Mouse (Mus musculus) erythroblast, adult 5-6 weeks (primary cell): ENCODE measurements around the gene Crxos. TPM values are rescaled to one million over a fixed set of nuclear protein-coding genes. Genes with fewer than 3 reads are reported as not detected.

ENCODE experiments used
- ATAC-seq: replicated peaks from 2 replicates; pipeline ENCODE4 v1.8.0; 2016; ENCODE audit warnings: moderate number of reproducible peaks, mild to moderate bottlenecking, moderate TSS enrichment, inconsistent platforms; ENCODE audit not compliant: poor library complexity, low FRiP score, severe bottlenecking
- total RNA-seq, 2 experiments: library from RNA; stranded (forward) in 1 of 2; stranded (reverse) in 1 of 2; fragments of 150-400 nt in 1 of 2; fragments of 200-764, 138-1000 nt in 1 of 2; gene quantifications; 2 replicates each; pipeline versions ENCODE4 v1.2.3 to v1.2.4; 2015 to 2017; ENCODE audit warnings: low replicate concordance in 2 of 2

Gene Crxos
- total RNA-seq, 2 experiments from 2014 or later, result not detected

DNA sequence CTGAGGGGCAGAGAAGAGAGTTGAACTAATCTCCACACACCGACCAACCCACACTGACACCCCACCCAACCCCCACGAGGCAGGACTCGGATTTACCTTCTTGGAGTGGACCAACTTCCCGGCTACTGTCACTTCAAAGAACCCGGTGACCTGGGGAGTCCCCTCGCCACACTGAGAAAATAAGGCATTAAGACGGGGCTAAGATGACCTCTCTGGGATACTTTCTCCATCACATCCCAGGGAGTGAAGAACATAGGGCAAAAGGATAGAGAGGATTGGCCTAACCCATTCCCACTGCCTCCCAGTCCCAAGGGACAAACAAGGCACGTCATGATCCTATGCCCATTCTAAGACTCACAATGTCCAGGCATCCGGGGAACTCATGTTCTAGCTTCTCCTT lies 37.5 kb downstream of the Crxos start:
- ATAC-seq, result no peak

DNA sequence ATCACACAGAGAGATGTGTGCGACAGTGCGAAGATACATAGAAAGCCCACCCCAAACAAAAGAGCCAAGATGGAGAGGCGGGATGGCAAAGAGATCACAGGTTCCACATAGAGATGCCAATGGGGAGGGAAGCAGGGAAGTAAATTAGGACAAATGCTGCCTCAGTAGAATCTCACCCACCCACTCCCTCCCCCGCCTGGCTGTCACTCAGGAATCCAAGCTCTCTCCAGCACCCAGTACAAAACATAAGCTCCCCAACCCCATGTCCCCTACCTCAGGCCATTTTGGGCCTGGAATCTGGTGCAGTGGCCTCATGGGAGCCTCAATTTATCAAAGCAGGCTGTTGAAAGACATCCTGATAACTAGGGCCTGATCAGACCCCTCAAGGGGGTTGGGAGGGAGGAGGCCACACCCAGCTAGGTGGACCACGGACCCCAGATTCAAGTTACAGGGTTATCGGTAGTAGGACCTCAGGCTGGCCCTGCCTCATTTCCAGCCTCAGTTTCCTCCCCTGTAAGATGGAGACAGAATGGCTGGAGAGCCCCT lies 38.3 kb downstream of the Crxos start:
- ATAC-seq, result no peak

DNA sequence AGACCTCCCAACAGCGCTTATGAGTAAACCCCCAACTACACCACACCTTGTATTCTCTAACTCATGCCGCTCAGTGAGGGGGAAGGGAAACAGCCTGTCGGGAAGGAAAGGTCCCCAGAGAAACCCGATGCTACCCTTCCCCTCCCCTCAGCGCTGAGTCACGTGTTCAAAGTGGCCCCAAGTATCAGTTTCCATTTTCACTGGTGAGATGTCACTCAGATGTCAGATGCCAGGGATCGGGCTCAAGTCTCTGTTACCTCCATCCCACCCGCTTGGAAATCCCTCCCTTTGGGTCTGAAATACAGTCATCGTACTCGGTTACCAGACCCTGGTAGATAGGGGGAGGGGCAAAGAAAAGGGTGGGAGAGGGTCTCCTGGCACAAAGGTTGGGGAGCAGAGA lies 39.4 kb downstream of the Crxos start:
- ATAC-seq, result peak; percentile 52

DNA sequence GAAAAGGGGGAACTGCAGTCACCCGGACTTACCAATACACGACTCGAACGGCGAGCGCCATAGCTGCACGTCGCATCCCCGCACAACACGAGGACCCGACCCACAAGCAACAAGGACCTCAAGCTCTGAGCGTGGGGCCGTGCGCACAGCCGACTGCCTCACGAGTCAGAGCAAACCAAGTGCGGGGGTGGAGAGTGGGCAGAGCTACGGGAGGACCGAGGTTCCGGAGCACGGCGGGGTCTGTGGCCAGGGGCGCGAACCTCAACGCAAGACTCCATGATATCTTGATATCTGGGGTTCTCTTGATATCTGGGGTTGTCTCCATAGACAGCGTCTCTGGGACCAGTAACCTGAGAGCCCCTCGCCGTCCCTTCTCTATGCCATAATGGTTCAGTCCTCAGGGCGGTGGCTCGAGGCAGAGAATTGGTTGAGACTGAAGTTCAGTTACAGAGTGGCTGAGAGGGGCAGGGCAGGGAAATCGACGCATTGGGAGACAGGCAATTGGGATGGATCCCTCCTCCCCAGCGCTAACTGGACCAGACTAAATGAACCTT lies 39.9 kb downstream of the Crxos start, which contains the start of gene Selenow:
TSS of gene Selenow (minus strand) at position 183 of the 554 bp plus-strand sequence.
- peak; percentile 99 for ATAC-seq

DNA sequence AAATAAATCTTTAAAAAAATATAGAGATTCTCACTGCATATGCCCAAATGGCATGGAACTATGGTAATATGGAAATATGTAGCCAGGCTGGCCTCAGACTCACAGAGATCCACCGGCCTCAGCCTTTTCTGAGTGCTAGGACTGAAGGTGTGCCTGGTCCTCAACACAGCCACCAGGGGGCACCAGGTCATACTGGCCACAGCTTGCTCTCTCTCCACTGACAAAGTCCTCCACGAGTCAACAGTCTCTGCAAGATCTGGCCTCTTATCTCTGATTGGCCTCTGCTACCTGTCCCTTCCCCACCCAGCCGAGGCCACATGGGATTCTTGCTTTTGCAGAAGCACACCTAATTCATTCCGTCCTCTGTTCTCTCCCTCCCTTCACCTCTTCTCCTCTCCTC lies 47.5 kb downstream of the Crxos start:
- peak; percentile 97 for ATAC-seq

DNA sequence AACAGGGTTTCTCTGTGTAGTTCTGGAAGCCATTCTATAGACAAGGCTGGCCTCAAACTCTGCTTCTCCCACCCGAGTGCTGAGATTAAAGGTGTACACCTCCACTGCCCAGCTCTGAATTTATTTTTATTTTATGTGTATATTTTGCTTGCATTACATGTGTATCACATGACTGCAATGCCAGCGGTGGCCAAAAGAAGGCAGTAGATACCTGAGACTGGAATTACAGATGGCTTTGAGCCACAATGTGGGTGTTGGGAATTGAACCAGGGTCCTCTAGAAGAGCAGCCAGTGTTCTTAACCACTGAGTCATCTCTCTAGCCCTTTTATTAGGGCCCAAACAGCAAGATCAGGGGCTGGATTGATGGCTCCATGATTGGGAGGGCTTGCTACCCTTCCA lies 48.1 kb downstream of the Crxos start:
- no peak for ATAC-seq

DNA sequence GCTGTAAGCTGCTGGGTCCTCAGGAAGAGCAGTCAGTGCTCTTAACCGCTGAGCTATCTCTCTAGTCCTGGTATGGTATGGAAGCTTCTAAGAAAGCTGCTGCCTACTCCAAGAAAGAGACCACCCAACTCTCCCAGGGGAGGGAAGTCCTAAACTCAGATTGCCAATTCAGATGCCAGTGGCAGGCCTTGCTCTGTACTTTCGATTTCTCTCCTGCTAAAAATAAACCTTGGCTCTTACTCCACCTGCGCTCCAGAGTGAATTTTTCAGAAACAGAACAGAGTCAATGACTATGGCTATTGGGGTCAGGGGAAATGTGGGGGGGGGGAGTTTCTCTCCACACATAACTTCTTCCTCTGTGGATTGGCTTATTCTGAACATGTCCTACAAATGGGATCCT lies 49.2 kb downstream of the Crxos start:
- ATAC-seq, result no peak

DNA sequence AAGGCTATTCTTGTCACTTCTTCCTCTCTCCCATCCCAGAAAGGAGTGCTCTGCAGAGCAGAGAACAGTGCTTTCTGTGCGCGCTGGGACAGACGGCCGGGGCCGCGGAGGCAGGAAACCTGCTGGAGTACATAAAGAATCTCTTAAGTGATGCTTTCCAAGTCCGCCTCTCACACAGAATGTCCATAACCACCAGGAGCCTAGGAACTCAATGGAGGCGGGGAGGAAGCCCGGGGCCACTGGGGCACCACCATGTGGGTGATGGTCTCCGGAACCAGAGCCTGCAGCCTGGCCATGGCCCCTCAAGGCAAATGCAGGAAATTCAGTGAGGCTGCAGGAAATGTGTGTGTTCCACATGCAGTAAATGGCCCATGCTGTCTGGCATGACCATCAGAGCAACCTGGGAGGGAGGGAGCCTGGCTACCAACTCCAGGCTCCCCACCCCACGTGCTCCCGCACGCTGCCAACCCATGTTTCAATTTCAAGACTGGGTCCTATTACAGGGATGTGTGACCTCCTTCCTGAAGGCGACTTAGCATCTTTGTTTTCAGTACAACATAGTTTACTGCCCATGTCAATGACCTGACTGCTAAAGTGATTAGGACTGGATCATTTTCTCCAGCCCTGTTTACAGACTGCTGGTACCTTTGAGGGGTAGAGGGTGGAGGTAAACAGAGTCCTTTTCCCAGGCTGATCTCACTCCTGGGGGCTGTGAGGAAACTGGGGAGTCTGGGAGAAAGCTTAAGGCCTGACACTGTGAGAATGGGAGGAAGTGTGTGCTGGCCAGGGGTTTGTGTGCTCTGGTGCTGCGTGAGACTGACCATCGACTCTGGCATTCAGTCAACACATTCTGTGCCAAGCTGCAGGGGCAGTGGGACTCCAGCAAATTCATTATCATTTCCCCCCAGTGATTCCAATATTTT lies 51.3 kb downstream of the Crxos start:
- ATAC-seq, result no peak

DNA sequence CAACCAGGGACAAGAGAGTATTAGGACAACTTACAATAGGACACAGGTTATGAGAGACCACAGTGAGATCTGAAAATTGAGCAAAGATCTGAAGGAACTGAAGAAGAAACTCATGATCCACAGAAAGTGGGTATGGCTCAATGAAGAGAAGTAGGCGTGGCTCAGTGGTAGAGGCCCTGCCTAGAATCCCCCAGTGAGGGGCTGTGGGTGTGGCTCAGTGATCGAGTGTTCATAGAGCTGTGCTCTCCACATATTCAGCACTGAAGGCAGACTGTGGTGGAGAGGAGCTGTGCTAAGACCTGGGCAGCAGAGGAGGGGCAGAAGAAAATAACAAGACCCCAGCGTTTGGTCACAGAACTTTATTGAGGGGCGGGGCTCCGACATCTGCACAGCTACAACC lies 55.1 kb downstream of the Crxos start:
- ATAC-seq, result no peak

DNA sequence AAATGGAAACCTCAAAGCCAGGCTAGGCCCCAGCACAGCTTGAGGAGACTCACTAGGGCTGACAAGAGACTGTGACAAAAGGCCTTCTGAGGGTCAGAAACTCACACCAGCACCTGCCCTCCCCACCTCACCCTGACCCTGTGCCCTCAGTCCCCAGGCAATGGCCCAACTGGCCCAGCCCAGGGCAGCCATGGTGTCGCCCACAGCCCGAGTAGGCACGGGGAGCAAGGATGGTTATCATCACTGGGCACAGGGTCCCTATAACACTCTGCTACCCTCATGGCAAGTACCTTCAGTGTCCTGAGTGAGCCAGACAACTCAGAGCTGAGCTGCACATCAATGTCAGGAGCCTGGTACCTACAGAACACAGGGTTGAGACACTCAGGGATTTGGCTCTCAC lies 56.2 kb downstream of the Crxos start:
- ATAC-seq, result no peak

DNA sequence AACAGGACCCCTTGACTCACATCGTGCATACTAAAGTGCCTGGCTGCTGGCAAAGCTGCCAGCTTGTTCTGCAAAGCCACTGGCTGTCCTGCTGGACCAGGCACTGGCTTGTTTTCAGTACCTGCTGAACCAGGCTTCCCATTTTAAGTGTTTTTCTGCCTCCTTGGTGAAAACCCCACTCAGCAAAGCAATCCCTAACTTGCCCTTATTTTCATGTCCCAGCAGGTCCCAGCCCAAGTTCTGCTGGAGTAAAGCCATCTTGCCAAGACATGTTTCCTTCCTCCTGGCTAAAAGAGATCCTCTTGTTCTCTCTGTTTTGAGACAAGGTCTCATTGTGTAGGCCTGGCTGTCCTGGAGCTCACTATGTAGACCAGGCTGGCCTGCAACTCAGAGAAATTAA lies 61.9 kb downstream of the Crxos start:
- no peak for ATAC-seq

DNA sequence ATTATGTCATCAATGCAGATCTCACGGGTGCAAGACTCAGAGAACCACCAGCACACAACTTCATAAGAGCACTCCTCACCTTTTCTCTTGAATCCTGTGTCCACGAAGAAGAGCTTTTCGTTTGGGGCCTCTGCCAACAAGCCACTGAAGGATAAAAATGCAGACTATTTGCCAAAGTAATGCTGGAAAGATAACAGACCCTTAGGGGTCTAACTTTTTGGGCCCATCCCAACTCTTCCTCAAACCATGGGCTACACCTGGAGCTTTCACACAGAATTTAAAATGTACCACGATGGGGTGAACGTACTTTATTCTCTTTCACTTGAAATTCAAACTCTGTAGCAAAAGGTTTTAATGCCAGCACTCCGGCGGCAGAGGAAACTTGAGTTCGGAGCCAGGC lies 62.8 kb downstream of the Crxos start:
- no peak for ATAC-seq

DNA sequence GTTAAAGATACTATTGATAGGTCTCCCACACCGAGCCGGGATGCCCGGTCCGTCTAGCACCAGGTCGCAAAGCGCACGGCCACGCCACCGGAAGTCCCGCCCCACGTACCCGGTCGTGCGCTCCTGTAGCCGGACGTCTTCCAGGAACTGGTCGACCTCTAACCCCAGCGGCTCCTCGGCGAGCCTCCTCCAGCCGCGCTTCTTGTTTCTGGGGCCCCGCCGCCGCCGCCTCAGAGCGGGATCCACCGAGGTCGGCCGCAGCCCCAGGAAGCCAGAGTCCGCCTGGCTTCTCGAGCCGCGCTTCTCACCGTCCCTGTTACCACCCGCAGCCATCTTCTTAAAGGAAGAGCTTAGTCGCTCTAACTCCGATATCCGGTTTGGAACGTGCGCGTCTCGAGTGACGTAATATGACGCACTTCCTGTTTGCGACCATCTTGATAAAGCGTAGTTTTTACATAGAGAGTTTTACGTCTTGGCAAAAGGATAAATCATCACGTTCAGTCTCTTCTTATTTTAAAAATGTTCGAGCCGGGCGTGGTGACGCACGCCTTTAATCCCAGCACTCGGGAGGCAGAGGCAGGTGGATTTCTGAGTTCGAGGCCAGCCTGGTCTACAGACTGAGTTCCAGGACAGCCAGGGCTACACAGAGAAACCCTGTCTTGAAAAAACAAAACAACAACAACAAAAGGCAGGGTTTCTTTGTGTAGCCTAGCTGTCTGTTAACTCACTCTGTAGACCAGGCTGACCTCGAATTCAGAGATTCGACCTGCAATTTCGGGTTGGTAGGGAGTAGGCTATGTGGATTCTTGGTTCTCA lies 63.5 kb downstream of the Crxos start, which contains the start of gene Nop53:
TSS of gene Nop53 (minus strand) at position 354 of the 816 bp plus-strand sequence.
- ATAC-seq, result peak; percentile 90

DNA sequence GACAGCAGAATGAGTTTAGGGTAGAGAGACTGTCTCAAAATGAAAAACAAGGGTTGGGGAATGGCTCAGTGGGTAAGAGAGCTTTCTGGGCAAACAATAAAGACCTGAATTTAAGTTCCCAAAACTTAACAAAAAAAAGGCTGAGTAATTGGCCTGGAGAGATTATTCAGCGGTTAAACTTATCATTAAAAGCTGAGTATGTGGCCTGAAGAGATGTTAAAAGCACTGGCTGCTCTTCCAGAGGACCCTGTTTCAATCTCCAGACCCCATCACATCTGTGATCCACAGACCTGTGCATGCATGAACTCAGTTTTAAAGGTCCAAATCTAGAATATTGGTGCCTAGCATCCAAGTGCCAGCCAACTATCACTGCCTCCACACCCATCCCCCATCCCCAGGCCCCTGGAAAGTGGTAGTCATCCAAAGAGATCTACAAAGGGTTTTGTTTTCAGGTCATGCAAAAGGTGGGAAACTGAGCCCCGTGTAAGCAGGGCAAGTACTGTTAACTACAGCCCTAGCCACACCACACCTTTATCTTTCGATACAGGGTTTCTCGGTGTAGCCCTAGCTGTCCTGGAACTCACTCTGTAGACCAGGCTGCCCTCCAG lies 65.3 kb downstream of the Crxos start:
- ATAC-seq, result no peak

DNA sequence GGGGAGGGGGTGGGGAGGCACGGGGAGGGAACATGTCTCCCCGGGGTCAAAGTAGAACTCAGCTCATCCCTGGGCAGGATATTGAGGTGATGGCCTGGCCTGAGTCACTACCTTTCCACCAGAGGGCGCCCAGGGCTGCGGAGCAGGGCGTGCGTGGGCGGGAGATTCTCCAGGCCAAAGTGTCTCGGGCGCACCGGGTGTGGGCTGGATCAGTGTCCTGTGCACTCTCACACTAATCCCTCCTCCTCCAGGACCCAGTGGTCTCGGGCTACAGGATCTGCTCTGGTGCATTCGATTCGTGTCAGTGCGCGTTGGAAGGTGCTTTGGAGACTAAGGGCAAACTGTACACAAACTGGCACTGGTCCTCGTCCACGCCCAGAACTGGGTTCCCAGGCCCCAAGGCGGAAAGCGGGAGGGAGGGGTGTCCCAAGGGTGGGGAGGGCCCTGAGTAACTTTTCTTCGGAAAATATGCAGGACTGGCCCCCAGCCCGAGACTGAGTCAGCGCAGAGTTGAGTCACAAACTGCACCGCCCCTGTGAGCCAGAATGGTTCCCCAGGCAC lies 66.0 kb downstream of the Crxos start:
- ATAC-seq, result peak; percentile 78

DNA sequence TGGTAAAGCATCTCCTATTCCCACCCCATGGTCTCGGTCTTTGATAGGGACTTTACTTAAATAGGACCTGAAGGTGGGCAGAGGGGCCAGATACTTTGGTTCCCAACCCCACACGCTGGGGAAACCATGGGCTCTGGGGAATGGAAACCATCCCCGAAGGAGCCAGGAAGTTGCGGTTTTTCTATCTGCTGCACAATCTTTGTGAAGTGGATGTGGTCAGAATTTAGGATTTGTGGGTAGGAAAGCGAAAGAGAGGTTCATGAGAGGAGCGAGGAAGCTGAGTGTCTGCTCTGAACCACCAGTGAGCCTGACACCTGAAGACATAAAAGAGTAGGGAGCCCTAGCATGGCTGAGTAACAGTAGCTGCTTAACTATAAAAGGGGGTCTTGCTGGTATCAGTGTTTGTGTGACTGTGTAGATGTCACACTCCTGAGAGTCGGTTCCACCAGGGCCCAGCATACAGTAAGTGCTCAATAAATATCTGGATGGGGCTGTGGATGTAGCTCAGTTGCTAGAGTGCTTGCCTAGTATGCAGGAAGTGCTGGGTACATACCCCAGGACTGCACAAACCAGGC lies 66.9 kb downstream of the Crxos start:
- no peak for ATAC-seq

DNA sequence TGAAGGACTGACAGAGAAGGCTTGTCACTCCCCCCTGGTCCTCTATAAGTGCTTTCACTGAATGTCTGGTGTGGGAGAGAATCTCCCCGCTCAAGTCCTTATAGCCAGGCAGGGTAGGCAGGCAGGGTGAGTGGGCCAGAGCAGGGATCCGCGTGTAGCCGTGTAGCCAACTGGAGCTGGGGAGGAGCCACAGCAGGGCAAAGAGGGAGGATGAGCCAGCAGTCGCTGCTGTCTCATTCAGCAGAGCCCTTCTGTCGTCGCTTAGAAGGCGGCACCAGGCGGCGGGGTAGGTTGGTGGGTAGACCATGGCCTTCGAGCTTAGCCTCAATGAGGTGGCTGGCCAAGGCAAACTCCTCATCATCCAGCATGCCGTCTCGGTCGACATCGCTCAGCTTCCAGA lies 67.6 kb downstream of the Crxos start:
- no peak for ATAC-seq

DNA sequence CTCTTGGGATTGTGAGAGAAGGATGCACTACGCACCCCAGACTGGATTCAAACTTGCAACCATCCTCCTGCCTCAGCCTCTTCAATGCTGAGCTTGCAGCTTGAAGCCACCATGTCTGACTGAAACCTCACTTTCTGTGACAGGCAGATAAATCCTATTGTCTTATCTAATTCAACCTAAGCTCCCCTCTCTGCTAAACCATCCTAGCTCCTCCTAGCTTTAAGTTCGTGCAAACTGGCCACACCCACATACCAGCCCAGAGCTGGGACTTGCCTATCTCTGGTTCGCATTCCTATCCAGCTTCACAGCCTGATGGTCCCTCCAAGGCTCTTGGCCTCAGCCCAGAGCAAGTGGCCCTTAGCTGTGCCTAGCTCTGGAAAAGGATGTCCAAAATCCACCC lies 70.0 kb downstream of the Crxos start:
- peak; percentile 80 for ATAC-seq
